Mouse (Mus musculus) limb, embryonic 13.5 days (tissue): Measurements from ENCODE around the gene Gba. TPM values are rescaled to one million over a fixed set of nuclear protein-coding genes. Genes with fewer than 3 reads are reported as not detected.

ENCODE experiments used
- ATAC-seq: fragments of 200-750 bp; cut with Nextera tagmentation; 2 replicates; pipeline ENCODE4 v1.8.0; 2017; ENCODE audit warnings: low read depth, moderate number of reproducible peaks, moderate TSS enrichment; ENCODE audit not compliant: low FRiP score
- H3K27ac ChIP-seq: fragments of 300-500 bp; sonication (generic); 2 replicates; pipeline ENCODE4 v1.5.1; 2015; ENCODE audit warnings: inconsistent platforms, mild to moderate bottlenecking, moderate library complexity
- H3K27me3 ChIP-seq: fragments of 300-500 bp; sonication (generic); 2 replicates; pipeline ENCODE4 v1.6.1; 2015; ENCODE audit warnings: mild to moderate bottlenecking, inconsistent platforms
- H3K36me3 ChIP-seq: fragments of 300-500 bp; sonication (generic); 2 replicates; pipeline ENCODE4 v1.6.1; 2015; ENCODE audit warnings: inconsistent platforms, mild to moderate bottlenecking, moderate library complexity
- H3K4me1 ChIP-seq: fragments of 300-500 bp; sonication (generic); 2 replicates; pipeline ENCODE4 v1.6.1; 2015; ENCODE audit warnings: inconsistent platforms
- H3K4me2 ChIP-seq: fragments of 300-500 bp; sonication (generic); replicated peaks from 2 replicates; pipeline ENCODE4 v1.6.1; 2015; ENCODE audit warnings: inconsistent platforms, mild to moderate bottlenecking, moderate library complexity
- H3K4me3 ChIP-seq: fragments of 300-500 bp; sonication (generic); 2 replicates; pipeline ENCODE4 v1.5.1; 2015; ENCODE audit warnings: moderate library complexity, mild to moderate bottlenecking, inconsistent platforms
- H3K9ac ChIP-seq: fragments of 300-500 bp; sonication (generic); 2 replicates; pipeline ENCODE4 v1.6.1; 2015; ENCODE audit warnings: mild to moderate bottlenecking, inconsistent platforms
- H3K9me3 ChIP-seq: fragments of 300-500 bp; sonication (generic); 2 replicates; pipeline ENCODE4 v1.6.1; 2016; ENCODE audit warnings: inconsistent platforms
- WGBS: fragments of 180-500 bp; shearing (Covaris S2); methylation state at CpG from one replicate; pipeline ENCODE4 v1.1.7; 2015; 5-methylcytosine and 5-hydroxymethylcytosine counted together
- polyA plus RNA-seq: library from polyadenylated mRNA; unstranded; fragments of >200 nt; fragmentation: Nextera tagmentation; extraction: Ambion mirVana; gene quantifications from 2 replicates; pipeline ENCODE4 v1.2.1, GENCODE M21; 2015

Gene Gba
- polyA plus RNA-seq, 1 experiment from 2014 or later = 35.6 TPM

DNA sequence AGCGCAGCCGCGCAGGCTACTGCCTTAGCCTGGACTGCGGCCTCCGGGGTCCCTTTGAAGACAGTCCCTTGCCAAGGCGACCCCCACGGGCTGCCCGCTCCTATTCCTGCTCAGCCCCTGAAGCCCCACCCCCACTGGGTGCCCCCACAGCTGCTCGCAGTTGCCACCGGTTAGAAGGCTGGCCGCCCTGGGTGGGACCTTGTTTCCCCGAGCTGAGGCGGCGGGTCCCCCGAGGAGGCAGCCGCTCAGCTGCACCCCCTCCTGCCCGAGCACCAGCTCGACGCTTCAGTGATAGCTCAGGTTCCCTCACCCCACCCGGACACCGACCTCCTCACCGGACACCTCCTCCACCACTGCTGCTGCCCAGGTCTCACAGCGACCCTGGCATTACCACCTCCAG is 15.5 kb upstream of the Gba start:
- Histone ChIP-seq H3K27me3 (no peaks in the 10 kb centered on the region), H3K4me3 (no peak overlapping the region), H3K4me2 (no peak overlapping the region), H3K27ac (no peak overlapping the region), H3K9ac (peak overlapping the region; percentile 31; the same call in 1 of the 2 replicates), H3K4me1 (peaks cover 25% of the 10 kb centered on the region), H3K9me3 (no peaks in the 10 kb centered on the region), H3K36me3 (peaks cover 31% of the 10 kb centered on the region)
- 60% methylated on average over 23 of the region's 23 CpGs for WGBS
- no peak for ATAC-seq

DNA sequence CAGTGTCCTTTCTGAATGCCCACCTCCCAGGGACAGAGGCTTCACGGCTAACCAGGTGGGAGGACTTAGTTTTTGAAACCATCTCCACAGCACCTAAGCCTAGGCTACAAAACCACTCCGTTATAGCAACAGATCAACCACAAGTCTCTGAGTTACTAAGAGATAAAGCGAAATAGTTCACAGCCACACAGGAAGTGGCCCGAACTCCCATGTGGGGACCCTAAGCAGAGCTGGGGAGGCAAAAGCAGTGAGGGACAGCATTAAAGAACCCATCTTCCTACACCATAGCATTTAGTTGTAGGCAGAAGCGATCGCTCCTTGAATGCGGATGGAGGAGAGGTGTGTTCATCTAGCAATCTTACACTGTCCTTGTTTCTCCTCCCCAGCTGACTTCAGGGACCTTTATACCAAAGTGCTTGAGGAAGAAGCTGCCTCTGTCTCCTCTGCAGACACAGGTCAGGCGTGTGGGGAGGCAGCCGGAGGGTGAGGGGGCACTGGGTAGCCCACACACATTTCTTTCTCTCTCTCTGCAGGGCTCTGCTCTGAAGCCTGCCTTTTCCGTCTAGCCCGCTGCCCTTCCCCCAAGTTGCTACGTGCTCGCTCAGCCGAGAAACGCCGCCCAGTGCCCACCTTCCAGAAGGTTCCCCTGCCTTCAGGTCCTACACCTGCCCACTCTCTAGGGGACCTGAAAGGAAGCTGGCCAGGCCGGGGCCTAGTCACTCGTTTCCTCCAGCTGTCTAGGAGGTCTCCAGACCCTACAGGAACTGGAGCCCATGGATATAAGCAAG is 14.8 kb upstream of the Gba start:
- Histone ChIP-seq H3K9me3 (no peaks in the 10 kb centered on the region), H3K4me1 (peaks cover 22% of the 10 kb centered on the region), H3K4me3 (no peak overlapping the region), H3K36me3 (peaks cover 26% of the 10 kb centered on the region), H3K27ac (no peak overlapping the region), H3K27me3 (no peaks in the 10 kb centered on the region), H3K9ac (no peak overlapping the region), H3K4me2 (no peak overlapping the region)
- WGBS = 87% methylated on average over 18 of the region's 18 CpGs
- ATAC-seq = no peak

- ATAC-seq = no peak
- Histone ChIP-seq H3K27me3 (no peaks in the 10 kb centered on the region), H3K27ac (no peak overlapping the region), H3K9me3 (no peaks in the 10 kb centered on the region), H3K4me2 (no peak overlapping the region), H3K4me1 (peaks cover 22% of the 10 kb centered on the region), H3K9ac (no peak overlapping the region), H3K36me3 (peaks cover 26% of the 10 kb centered on the region), H3K4me3 (no peak overlapping the region)
- WGBS = 70% methylated on average over 12 of the region's 12 CpGs
Measured at GRCm38 (mm10) chr3:89188478-89188875, 14.3 kb upstream of the Gba start.

- no peak overlapping the region for H3K9ac ChIP-seq
- peaks cover 26% of the 10 kb centered on the region for H3K36me3 ChIP-seq
- peaks cover 5% of the 10 kb centered on the region for H3K4me1 ChIP-seq
- 81% methylated on average over 8 of the region's 8 CpGs for WGBS
- H3K9me3 ChIP-seq = no peaks in the 10 kb centered on the region
- H3K27me3 ChIP-seq = no peaks in the 10 kb centered on the region
- no peak overlapping the region for H3K4me2 ChIP-seq
- ATAC-seq = no peak
- H3K27ac ChIP-seq = no peak overlapping the region
- H3K4me3 ChIP-seq = no peak overlapping the region
Measured at GRCm38 (mm10) chr3:89190436-89190835, 12.3 kb upstream of the Gba start.

GRCm38 (mm10) chr3:89193351-89193750 is 9.4 kb upstream of the Gba start:
- Histone ChIP-seq H3K9ac (no peak overlapping the region), H3K36me3 (peaks cover 6% of the 10 kb centered on the region), H3K27me3 (no peaks in the 10 kb centered on the region), H3K4me3 (no peak overlapping the region), H3K4me1 (peaks cover 10% of the 10 kb centered on the region), H3K9me3 (no peaks in the 10 kb centered on the region), H3K27ac (no peak overlapping the region), H3K4me2 (no peak overlapping the region)
- ATAC-seq = no peak
- 73% methylated on average over 1 of the region's 1 CpGs for WGBS

DNA sequence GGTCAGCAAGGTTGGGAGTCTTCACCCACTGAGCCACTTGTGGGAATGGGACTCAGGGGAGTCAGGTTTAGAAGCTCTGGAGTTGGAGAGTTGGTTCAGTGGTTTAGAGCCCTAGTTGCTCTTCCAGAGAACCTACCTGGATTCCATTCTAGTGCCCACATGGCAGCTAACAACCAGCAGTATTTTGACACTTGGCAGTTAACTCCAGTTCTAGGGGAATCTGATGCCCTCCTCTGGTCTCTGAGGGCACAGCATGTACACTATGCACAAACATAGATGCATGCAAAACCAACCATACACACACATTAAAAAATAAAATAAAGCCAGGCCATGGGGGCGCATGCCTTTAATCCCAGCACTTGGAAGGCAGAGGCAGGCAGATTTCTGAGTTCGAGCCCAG is 8.9 kb upstream of the Gba start:
- H3K27me3 ChIP-seq = no peaks in the 10 kb centered on the region
- H3K4me3 ChIP-seq = no peak overlapping the region
- H3K4me1 ChIP-seq = peaks cover 10% of the 10 kb centered on the region
- H3K4me2 ChIP-seq = no peak overlapping the region
- 0 out of 2 replicates have a peak, but pooled peaks cover 1% of the 10 kb centered on the region for H3K36me3 ChIP-seq
- H3K27ac ChIP-seq = no peak overlapping the region
- no peak overlapping the region for H3K9ac ChIP-seq
- no peaks in the 10 kb centered on the region for H3K9me3 ChIP-seq
- no peak for ATAC-seq
- WGBS = 81% methylated on average over 2 of the region's 2 CpGs

DNA sequence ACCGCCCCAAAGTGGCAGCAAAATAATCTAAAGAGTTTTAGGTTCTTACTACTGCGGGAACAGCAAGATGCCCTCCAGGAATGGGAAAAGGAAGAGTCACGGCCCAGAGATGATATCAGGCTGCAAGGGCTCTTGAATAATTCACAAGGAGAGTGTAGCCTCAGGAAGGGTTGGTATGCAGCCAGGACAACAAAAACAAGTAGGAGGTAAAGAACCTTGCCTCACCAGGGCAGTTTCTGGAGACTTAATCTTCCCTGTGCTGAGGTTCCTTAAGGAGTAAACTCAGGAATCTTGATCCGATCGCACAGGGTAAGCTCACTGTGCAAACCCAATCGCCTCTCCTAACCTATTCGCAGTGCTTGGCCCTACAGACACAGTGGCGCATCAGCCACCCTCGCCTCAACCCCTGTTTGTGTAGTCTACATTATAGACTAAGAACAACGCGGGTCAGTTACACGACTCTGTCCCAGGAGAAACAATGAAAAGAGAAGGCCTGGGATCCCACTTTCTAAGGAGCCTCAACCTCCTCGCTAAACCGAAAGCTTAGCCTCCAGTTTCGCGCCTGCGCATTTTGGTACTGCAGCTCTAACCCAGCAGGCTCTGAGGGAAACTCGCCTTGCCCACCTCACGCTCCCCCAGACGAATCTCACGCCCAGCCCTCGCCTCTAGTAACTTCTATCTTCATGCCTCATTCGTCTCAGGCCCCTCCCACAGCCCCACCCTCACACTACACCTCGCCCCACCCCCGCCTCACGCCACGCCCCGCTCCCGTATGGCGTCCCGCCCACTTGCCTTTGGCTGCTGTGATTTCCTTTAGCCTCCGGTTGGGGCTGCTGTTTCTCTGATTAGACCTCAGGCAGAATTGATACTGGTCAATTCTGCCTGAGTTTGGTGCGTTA is 6.5 kb upstream of the Gba start:
- peak overlapping the region; percentile 85 for H3K27ac ChIP-seq
- peak overlapping the region; percentile 41 for H3K4me3 ChIP-seq
- whole genome bisulfite sequencing = 10% methylated on average over 33 of the region's 33 CpGs
- peak overlapping the region; percentile 73 for H3K9ac ChIP-seq
- H3K27me3 ChIP-seq = no peaks in the 10 kb centered on the region
- H3K4me2 ChIP-seq = peak overlapping the region; percentile 67
- H3K36me3 ChIP-seq = no peaks in the 10 kb centered on the region
- no peaks in the 10 kb centered on the region for H3K9me3 ChIP-seq
- peak; percentile 98 for ATAC-seq
- peaks cover 10% of the 10 kb centered on the region for H3K4me1 ChIP-seq

GRCm38 (mm10) chr3:89199839-89200238 is 2.9 kb upstream of the Gba start:
- ATAC-seq = no peak
- no peak overlapping the region for H3K4me3 ChIP-seq
- no peak overlapping the region for H3K27ac ChIP-seq
- H3K27me3 ChIP-seq = no peaks in the 10 kb centered on the region
- H3K9me3 ChIP-seq = no peaks in the 10 kb centered on the region
- peaks cover 10% of the 10 kb centered on the region for H3K36me3 ChIP-seq
- H3K4me1 ChIP-seq = peaks cover 16% of the 10 kb centered on the region
- no peak overlapping the region for H3K9ac ChIP-seq
- no peak overlapping the region for H3K4me2 ChIP-seq
- WGBS = 75% methylated on average over 3 of the region's 3 CpGs

- Histone ChIP-seq H3K4me2 (peak overlapping the region; percentile 75), H3K4me3 (peak overlapping the region; percentile 60), H3K27ac (no peak overlapping the region), H3K27me3 (no peaks in the 10 kb centered on the region), H3K36me3 (peaks cover 40% of the 10 kb centered on the region), H3K9me3 (no peaks in the 10 kb centered on the region), H3K4me1 (peaks cover 6% of the 10 kb centered on the region), H3K9ac (peak overlapping the region; percentile 70)
- 39% methylated on average over 5 of the region's 5 CpGs for WGBS
- ATAC-seq = no peak
Measured at GRCm38 (mm10) chr3:89203142-89203514, 400 bp downstream of the Gba start.

DNA sequence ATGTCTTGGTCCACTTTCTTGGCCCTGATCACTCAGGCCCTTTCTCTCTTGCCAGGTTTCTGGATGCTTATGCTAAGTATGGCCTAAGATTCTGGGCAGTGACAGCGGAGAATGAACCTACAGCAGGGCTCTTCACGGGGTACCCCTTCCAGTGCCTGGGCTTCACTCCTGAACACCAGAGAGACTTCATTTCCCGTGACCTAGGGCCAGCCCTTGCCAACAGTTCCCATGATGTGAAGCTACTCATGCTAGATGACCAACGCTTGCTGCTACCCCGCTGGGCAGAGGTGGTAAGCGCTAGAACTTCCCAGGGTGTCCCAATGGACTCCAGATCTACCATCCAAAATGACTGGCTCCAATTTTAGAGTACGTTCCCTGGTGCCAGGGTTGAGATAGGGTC is 3.4 kb downstream of the Gba start:
- Histone ChIP-seq H3K36me3 (peaks cover 69% of the 10 kb centered on the region), H3K4me2 (no peak overlapping the region), H3K9me3 (no peaks in the 10 kb centered on the region), H3K9ac (no peak overlapping the region), H3K27ac (no peak overlapping the region), H3K4me3 (no peak overlapping the region), H3K4me1 (peaks cover 6% of the 10 kb centered on the region), H3K27me3 (no peaks in the 10 kb centered on the region)
- ATAC-seq = no peak
- whole genome bisulfite sequencing = 91% methylated on average over 7 of the region's 7 CpGs

DNA sequence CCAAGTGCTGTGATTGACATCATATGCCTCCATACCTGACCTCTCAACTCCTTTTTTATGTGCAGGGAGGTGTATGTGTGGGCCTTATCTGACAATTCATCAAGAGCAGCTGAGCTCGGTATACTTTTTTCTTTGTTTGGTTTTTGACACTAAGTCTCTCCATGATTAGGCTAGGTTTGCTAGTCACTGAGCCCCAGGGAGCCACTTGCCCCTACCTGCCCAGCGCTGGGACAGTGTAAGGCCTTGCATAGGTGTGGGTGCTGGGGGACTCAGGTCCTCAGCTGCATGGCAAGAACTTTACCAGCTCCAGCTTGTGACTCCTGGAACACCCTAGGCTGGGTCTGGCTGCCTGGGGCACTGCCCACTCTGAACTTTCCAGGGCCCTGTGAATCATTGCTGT is 4.0 kb downstream of the Gba start:
- Histone ChIP-seq H3K9me3 (no peaks in the 10 kb centered on the region), H3K4me1 (peaks cover 6% of the 10 kb centered on the region), H3K27me3 (no peaks in the 10 kb centered on the region), H3K27ac (no peak overlapping the region), H3K4me2 (no peak overlapping the region), H3K36me3 (peaks cover 69% of the 10 kb centered on the region), H3K9ac (no peak overlapping the region), H3K4me3 (no peak overlapping the region)
- WGBS = 88% methylated on average over 2 of the region's 2 CpGs
- no peak for ATAC-seq

- ATAC-seq = no peak
- no peak overlapping the region for H3K9ac ChIP-seq
- 89% methylated on average over 13 of the region's 13 CpGs for WGBS
Measured at GRCm38 (mm10) chr3:89208075-89208657, 5.4 kb downstream of the Gba start.

More at GRCm38 (mm10) chr3:89208075-89208657, 5.4 kb downstream of the Gba start:
- H3K36me3 ChIP-seq = peaks cover 75% of the 10 kb centered on the region
- peaks cover 17% of the 10 kb centered on the region for H3K4me1 ChIP-seq
- no peaks in the 10 kb centered on the region for H3K9me3 ChIP-seq
- H3K27ac ChIP-seq = no peak overlapping the region
- no peak overlapping the region for H3K4me3 ChIP-seq
- no peaks in the 10 kb centered on the region for H3K27me3 ChIP-seq
- H3K4me2 ChIP-seq = no peak overlapping the region
